Mouse (Mus musculus) liver, embryonic 11.5 days (tissue): ENCODE measurements around the gene Vmn2r54. TPM values are rescaled to one million over a fixed set of nuclear protein-coding genes. Genes with fewer than 3 reads are reported as not detected.
"Not testable (repeated sequence)": the region's sequence is repeated elsewhere in the genome, so short reads cannot be mapped to it uniquely, and the experiment has no call there.

Experiments used
- ATAC-seq: fragments of 200-750 bp; cut with Nextera tagmentation; replicated peaks from 2 replicates; pipeline ENCODE4 v1.8.0; 2017; ENCODE audit warnings: moderate number of reproducible peaks, mild to moderate bottlenecking, moderate TSS enrichment, moderate library complexity; ENCODE audit not compliant: low FRiP score
- DNase-seq: peaks from one replicate; pipeline ENCODE4 v3.0.0-alpha.2; 2017; ENCODE audit warnings: low spot score
- H3K27ac ChIP-seq: fragments of 300-500 bp; sonication (generic); 2 replicates; pipeline ENCODE4 v1.5.1; 2014; ENCODE audit warnings: mild to moderate bottlenecking, low read depth, low read length, control low read depth
- H3K27me3 ChIP-seq: fragments of 300-500 bp; sonication (generic); replicated peaks from 2 replicates; pipeline ENCODE4 v1.6.1; 2014; ENCODE audit warnings: low read length, mixed read lengths; ENCODE audit not compliant: control insufficient read depth, insufficient read depth
- H3K36me3 ChIP-seq: fragments of 300-500 bp; sonication (generic); 2 replicates; pipeline ENCODE4 v1.6.1; 2014; ENCODE audit warnings: mild to moderate bottlenecking, low read length, moderate library complexity, mixed read lengths; ENCODE audit not compliant: control insufficient read depth, insufficient read depth
- H3K4me1 ChIP-seq: fragments of 300-500 bp; sonication (generic); replicated peaks from 2 replicates; pipeline ENCODE4 v1.6.1; 2014; ENCODE audit warnings: low read length, mixed read lengths; ENCODE audit not compliant: control insufficient read depth, insufficient read depth
- H3K4me2 ChIP-seq: fragments of 300-500 bp; sonication (generic); 2 replicates; pipeline ENCODE4 v1.6.1; 2014; ENCODE audit warnings: mild to moderate bottlenecking, control low read depth, moderate library complexity
- H3K4me3 ChIP-seq: fragments of 300-500 bp; sonication (generic); 2 replicates; pipeline ENCODE4 v1.5.1; 2014; ENCODE audit warnings: low read depth, low read length, control low read depth
- H3K9ac ChIP-seq: fragments of 300-500 bp; sonication (generic); 2 replicates; pipeline ENCODE4 v1.6.1; 2014; ENCODE audit warnings: low read depth, low read length, control low read depth
- H3K9me3 ChIP-seq: fragments of 300-500 bp; sonication (generic); 2 replicates; pipeline ENCODE4 v1.6.1; 2016; ENCODE audit warnings: low read length, inconsistent platforms, mixed read lengths; ENCODE audit not compliant: control insufficient read depth
- WGBS: fragments of 180-500 bp; shearing (Covaris S2); extraction: QIAGEN DNeasy Blood & Tissue Kit; methylation state at CpG from one replicate; pipeline ENCODE4 v1.1.7; 2014; 5-methylcytosine and 5-hydroxymethylcytosine counted together
- polyA plus RNA-seq: library from polyadenylated mRNA; unstranded; fragments of >200 nt; fragmentation: Nextera tagmentation; extraction: Ambion mirVana; gene quantifications from 2 replicates; pipeline ENCODE4 v1.2.1, GENCODE M21; 2014

Gene Vmn2r54
- not detected in 2 replicates for polyA plus RNA-seq

- H3K9me3 ChIP-seq, H3K27me3 ChIP-seq, H3K9ac ChIP-seq, DNase-seq, H3K4me2 ChIP-seq, ATAC-seq, H3K27ac ChIP-seq, H3K36me3 ChIP-seq, H3K4me3 ChIP-seq, H3K4me1 ChIP-seq: not testable (repeated sequence)
- WGBS: 73% methylated on average over 3 of the region's 4 CpGs
Observed at GRCm38 (mm10) chr7:12640219-12640618, at the start of gene Vmn2r54. Gene Vmn2r54 (minus strand): TSS chr7:12640319.

- not testable (repeated sequence) for H3K4me3 ChIP-seq, H3K4me1 ChIP-seq, H3K27ac ChIP-seq, H3K27me3 ChIP-seq, H3K9me3 ChIP-seq, H3K9ac ChIP-seq, H3K36me3 ChIP-seq, H3K4me2 ChIP-seq, DNase-seq, ATAC-seq
- 89% methylated on average over 3 of the region's 3 CpGs for WGBS
Observed at GRCm38 (mm10) chr7:12684903-12685302, 44.8 kb upstream of the Vmn2r54 start, which contains the start of gene Vmn2r55. Gene Vmn2r55 (minus strand): TSS chr7:12685003.

GRCm38 (mm10) chr7:12608688-12609087, 31.4 kb downstream of the Vmn2r54 start, which contains the start of gene Vmn2r53:
Gene Vmn2r53 (minus strand): TSS chr7:12608788.
- DNase-seq: no peak
- no peak within 1 kb of the TSS for H3K4me3 ChIP-seq
- H3K4me2 ChIP-seq: no peak within 1 kb of the TSS
- H3K4me1 ChIP-seq: no peaks in the 10 kb centered on the region
- H3K36me3 ChIP-seq: no peaks in the 10 kb centered on the region
- no peaks in the 10 kb centered on the region for H3K27me3 ChIP-seq
- H3K27ac ChIP-seq: no peak within 1 kb of the TSS
- H3K9me3 ChIP-seq: peaks cover 6% of the 10 kb centered on the region; the same call in 1 of the 2 replicates
- H3K9ac ChIP-seq: no peak within 1 kb of the TSS
- ATAC-seq: no peak

Other genes with a start within 250 kb of the Vmn2r54 start
- 1.8 and 2.4 TPM in 2 replicates for gene Zfp551, start 217.6 kb downstream of the Vmn2r54 start, polyA plus RNA-seq
- 11.6 and 12.6 TPM in 2 replicates for gene Zfp606, start 162.0 kb downstream of the Vmn2r54 start, polyA plus RNA-seq
- not detected in 2 replicates for gene 2900092C05Rik, start 127.8 kb downstream of the Vmn2r54 start, polyA plus RNA-seq
- not detected in 2 replicates for gene Vmn2r53, start 31.5 kb downstream of the Vmn2r54 start, polyA plus RNA-seq
- gene Vmn2r55, start 44.7 kb upstream of the Vmn2r54 start, polyA plus RNA-seq: not detected in 2 replicates
- not detected in 2 replicates for gene Vmn2r56, start 94.7 kb upstream of the Vmn2r54 start, polyA plus RNA-seq
- gene Zscan18, start 163.3 kb upstream of the Vmn2r54 start, polyA plus RNA-seq: 4.4 and 5.1 TPM in 2 replicates
- gene Zfp329, start 178.5 kb upstream of the Vmn2r54 start, polyA plus RNA-seq: 7.9 and 9.8 TPM in 2 replicates
- gene Zfp110, start 194.4 kb upstream of the Vmn2r54 start, polyA plus RNA-seq: 27.5 and 27.9 TPM in 2 replicates
- gene Zfp128, start 240.9 kb upstream of the Vmn2r54 start, polyA plus RNA-seq: 2.2 and 2.4 TPM in 2 replicates